Mouse (Mus musculus): Measurements from ENCODE around the gene Fgfr2. TPM values are rescaled to one million over a fixed set of nuclear protein-coding genes. Genes with fewer than 3 reads are reported as not detected.
A peak's percentile ranks its signal among the peaks of the same experiment; 100 is the strongest.

Fgfr2 gene
- total RNA-seq, 4 experiments from 2014 or later: 1.1 to 1.9 (median 1.4) TPM

- no peak for DNase-seq (ENCODE audit: low spot score)
These were observed 1240.3 kb downstream of the Fgfr2 start for GRCm38 (mm10) chr7:131882824-131883223.

GRCm38 (mm10) chr7:131881876-131882615 lies 1241.1 kb downstream of the Fgfr2 start:
- DNase-seq (ENCODE audit: low spot score): peak; percentile 42

- no peak for DNase-seq (ENCODE audit: low spot score)
These were observed 1243.0 kb downstream of the Fgfr2 start for GRCm38 (mm10) chr7:131880150-131880549.

- DNase-seq (ENCODE audit: low spot score): no peak
These were observed 1244.3 kb downstream of the Fgfr2 start for GRCm38 (mm10) chr7:131878846-131879245.

- no peak for DNase-seq (ENCODE audit: low spot score)
These were observed 1262.0 kb downstream of the Fgfr2 start for GRCm38 (mm10) chr7:131861157-131861556.

GRCm38 (mm10) chr7:131855641-131856040 lies 1267.5 kb downstream of the Fgfr2 start:
- no peak for DNase-seq (ENCODE audit: low spot score)

DNA sequence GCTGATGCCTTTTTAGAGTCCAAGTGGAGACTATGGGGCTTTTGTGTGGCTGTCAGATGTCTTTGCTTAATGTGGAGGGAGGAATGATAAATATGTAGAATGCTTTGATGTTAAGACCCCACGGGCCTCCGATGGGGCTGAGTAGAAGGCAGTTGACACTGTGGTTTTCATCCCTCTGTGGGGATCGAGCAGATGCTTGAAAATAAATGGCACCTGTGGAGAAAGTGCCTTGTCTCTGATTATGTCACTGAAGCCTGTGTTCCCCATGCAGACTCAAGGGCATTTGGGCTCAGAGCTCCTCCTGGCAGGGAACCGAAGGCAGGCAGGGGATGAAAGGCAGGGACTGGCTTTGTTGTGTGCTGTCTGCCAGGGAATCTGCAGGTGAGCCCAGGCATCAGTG lies 1272.6 kb downstream of the Fgfr2 start:
- no peak for DNase-seq (ENCODE audit: low spot score)

DNA sequence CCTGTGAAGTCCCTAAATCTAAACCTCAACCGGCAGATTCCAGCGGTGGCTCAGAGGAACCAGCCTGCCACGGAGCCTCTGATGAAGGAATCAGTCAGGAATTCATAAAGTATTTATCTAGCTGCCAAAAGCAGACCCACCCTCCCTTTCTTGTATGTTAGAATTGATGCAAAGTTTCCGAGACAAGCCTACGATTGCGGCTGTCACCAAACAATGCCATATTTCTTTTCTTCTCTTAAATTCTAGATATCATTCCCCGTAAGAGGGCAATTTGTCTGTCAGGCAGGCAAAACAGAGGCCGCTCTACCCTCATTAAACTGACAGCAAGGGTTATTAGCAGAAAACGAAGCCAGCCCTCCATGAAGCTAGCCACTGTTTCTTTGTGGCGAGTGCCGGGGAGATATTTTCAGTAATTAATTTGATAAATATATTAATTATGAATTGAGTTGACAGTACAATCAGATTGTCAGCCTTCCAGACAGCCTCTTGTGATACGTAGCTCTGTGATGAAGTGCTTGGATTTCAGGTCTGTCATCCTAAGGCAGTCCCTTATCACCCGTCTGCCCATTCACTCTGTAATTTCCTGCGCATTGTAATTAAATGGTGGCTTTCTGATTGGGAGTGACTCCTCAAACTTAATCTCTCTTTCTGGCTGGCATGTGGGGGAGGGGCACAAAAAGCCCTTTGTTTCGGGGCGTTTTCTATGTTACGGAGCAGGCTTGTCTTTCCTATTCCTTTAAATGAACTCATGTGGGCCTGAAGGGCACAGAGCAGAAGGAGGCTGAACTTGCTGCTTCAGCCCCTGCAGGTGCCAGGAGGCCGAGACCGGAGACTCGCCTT lies 1276.9 kb downstream of the Fgfr2 start:
- no peak for DNase-seq (ENCODE audit: low spot score)

DNA sequence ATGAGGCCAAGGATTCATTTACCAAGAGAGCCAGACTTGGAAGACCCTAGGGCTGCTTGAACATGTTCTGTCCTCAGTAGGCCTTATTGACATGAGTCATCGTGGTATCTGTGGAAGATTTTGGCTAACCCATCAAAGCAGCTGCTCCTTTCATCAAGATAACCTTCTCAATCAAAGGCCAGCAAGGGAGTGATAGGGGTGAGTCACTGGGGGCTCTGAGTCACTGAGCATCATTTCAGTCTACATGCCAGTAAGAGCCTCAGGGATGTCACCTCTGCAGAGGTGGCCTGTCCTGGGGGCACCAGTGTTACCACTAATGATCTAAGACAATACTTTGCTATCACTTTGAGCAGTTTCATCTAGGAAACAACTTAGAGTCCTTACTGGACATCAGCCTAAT lies 1292.9 kb downstream of the Fgfr2 start:
- no peak for DNase-seq (ENCODE audit: low spot score)

DNA sequence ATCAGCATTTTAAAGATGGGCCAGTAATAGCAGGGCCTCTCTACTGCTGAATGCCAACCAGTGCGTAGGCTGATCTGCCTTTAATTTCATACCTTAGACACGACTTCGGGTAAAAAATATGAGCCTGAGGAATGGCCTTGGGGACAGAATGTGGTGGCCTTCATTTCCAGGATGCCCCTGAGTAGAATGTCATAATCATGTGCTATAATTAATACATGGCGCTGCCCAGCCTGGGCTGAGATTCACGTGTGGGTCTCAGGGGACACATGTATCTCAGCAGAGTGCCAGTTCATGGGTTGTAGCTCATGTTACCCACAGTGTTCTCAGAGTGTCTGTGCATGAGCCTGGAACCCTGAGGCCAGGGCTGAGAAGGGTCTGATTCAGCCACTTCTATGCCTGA lies 1296.3 kb downstream of the Fgfr2 start:
- DNase-seq (ENCODE audit: low spot score): no peak

DNA sequence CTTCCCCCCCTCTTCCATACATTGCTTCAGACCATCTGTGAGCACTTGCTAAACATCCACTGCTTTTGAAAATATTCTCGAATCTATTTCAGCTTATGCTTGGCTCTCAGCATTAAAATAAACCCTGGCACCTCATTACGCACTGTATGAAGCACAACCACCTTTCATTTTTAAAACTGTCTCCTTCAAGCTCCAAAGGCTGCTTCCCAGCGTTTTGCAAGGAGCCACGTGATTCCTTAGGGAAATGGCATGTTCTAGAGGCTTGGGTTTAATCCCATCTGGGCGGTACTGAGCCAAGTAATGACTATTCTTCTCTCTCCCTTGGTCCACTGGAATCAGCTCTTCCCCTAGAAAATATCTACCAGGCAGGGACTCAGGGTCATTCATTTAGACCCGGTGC lies 1305.2 kb downstream of the Fgfr2 start:
- DNase-seq (ENCODE audit: low spot score): no peak

- no peak for DNase-seq (ENCODE audit: low spot score)
These were observed 1306.5 kb downstream of the Fgfr2 start for GRCm38 (mm10) chr7:131816641-131817040.

DNA sequence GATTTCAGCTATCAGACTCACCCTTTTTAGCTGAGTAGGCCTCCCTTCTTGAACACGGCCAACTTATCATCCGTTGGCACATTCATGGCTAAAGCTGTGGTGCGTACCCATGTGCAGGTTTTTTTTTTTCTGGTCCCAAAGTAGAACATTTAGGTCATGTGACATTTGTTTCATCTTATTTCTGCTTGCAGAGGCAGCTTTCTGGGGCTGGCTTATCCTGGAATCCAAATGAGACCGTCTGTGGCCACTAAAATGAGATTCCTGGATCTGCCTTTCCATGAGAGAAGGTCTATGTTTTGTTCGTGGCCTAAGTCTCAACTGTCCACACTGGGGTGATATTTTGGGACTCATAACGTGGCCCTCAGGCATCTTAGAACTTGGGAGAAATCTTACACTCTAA lies 1311.0 kb downstream of the Fgfr2 start:
- no peak for DNase-seq (ENCODE audit: low spot score)

DNA sequence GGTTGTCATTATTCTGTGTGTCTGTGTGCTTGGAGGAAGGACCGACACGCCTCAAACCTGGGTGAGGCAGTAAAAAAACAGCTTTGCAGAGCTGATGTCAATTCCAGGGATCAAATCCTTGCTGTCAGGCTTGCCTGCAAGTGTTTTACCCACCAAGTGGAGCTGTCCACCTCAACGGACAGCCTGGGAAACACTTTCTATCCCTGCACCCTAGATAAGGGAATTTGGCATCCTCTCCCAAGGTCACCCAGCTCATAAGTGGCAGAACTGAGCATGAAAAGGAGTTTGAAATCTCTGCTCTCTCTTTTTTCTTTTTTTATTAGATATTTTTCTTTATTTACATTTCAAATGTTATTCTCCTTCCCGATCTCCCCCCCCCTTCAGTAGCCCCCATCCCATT lies 1312.2 kb downstream of the Fgfr2 start:
- peak; percentile 1 for DNase-seq (ENCODE audit: low spot score)

DNA sequence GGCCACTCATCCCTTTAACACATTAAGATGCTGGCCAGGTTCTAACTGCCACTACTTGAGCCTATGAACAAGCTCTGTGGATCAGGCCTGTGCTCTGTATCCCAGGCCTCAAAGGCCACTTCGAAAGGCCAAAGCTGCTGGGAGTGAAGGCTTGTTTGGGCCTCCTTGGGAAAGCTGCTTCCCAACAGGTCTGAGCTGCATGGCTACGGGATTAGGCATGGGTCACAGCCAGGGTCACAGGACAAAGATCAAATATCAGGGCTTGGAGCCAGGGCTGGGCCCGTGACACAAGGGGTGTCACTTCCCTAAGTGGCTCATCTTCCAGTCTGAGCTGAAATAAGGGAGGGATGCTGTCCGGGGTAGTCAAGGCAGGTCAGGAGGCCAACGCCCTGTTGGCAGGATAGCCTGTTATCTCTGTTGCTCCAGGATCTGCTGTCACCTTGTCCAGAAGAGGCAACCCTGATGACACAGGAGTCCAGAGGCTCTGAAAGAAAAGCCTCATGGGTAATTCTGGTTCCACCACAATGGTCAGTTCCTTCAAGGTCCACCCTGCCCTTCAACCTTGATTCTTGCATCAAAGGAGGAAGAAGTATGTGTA lies 1313.5 kb downstream of the Fgfr2 start:
- DNase-seq (ENCODE audit: low spot score): no peak

- no peak for DNase-seq (ENCODE audit: low spot score)
These were observed 1315.9 kb downstream of the Fgfr2 start for GRCm38 (mm10) chr7:131807257-131807656.

DNA sequence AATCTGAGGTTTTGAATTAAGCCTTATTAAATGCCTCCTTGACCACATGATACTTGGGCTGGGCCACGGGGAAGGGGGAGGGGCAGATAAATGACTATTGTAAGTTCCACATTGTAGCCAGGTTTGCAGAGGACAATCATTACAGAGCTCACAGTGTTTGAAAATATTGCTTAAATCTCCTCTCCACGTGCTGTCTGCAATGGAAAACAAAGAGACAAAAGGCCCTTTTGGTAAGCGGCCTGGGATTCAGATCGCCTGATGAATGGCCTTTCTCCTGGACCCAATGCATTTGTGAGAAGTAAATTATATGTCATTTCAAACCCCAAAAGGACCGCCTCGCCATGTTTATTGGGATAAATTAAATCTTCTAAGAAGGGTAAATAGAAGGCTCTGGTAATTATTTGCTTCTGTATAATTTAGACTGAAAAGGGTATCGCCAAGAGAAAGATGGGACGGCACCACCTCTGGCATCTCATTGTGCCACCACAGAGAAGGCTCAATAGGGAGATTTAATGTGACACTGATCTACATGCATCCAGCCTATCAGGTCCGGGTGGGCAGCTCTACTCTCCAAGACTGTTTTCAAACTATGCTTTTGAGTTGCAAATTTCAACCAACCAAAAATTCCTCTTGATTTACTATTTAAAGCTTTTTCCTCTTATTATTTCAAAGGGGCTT lies 1317.5 kb downstream of the Fgfr2 start:
- no peak for DNase-seq (ENCODE audit: low spot score)

GRCm38 (mm10) chr7:131800416-131801045 lies 1322.6 kb downstream of the Fgfr2 start:
- DNase-seq (ENCODE audit: low spot score): no peak

- no peak for DNase-seq (ENCODE audit: low spot score)
These were observed 1326.0 kb downstream of the Fgfr2 start for GRCm38 (mm10) chr7:131797161-131797560.

DNA sequence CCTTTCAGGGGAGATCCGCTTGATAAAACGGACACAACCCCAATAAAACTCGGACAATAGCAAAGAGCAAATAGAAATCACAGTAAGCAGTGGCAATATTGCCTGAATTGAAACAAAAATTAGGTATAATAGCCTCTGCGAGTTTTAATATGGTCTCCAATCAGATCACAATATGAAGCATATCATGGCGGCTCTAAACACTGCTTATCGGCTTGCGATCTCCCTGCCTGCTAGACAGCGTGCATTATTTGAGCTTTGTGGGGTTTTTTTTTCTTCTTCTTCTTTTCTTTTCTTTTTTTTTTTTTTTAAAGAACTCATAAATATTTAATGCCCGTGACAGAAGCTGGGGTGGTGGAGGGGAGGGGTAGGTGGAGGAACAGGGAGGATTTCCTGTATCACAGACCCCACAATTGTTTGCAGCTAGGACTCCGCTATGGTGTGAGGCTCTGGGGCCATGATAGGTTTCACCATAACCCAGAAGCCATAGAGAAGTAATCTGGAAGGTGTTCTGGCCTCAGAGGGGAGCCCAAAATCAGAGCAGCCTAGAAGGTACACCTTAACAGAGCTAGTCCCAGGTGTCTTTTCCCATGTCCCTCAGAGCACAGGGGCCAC lies 1334.4 kb downstream of the Fgfr2 start:
- DNase-seq (ENCODE audit: low spot score): no peak

GRCm38 (mm10) chr7:131785721-131786120 lies 1337.4 kb downstream of the Fgfr2 start:
- DNase-seq (ENCODE audit: low spot score): no peak
